Mouse (Mus musculus) ES-E14 (cell line): ENCODE measurements around the gene Samm50. TPM values are rescaled to one million over a fixed set of nuclear protein-coding genes. Genes with fewer than 3 reads are reported as not detected.

Experiments
- DNase-seq: peaks from one replicate; pipeline ENCODE4 v3.0.0-alpha.2; 2013; ENCODE audit warnings: low read depth, low spot score
- H3K27ac ChIP-seq: 2 replicates; pipeline ENCODE4 v1.5.1; 2012; ENCODE audit warnings: low read depth, mild to moderate bottlenecking, low read length, moderate library complexity, mixed read lengths; ENCODE audit not compliant: poor library complexity, insufficient read depth, severe bottlenecking
- H3K36me3 ChIP-seq: 2 replicates; pipeline ENCODE4 v1.6.1; 2012; ENCODE audit warnings: mild to moderate bottlenecking, low read length, moderate library complexity, mixed read lengths; ENCODE audit not compliant: control insufficient read depth, poor library complexity, insufficient read depth, severe bottlenecking
- H3K4me1 ChIP-seq, 2 experiments: fragments of 150-350 bp in 1 of 2; sonication (generic) in 1 of 2; 2 replicates each; pipeline ENCODE4 v1.6.1; 2012; ENCODE audit warnings: low read length in 2 of 2, mild to moderate bottlenecking in 1 of 2, mixed read lengths in 1 of 2; ENCODE audit not compliant: control insufficient read depth in 2 of 2, insufficient read depth in 2 of 2, poor library complexity in 1 of 2
- H3K4me3 ChIP-seq, 2 experiments: fragments of 150-350 bp in 1 of 2; sonication (generic) in 1 of 2; 2 replicates each; pipeline ENCODE4 v1.5.1; 2012; ENCODE audit warnings: low read length in 2 of 2, low read depth in 1 of 2, mild to moderate bottlenecking in 1 of 2, mixed read lengths in 1 of 2; ENCODE audit not compliant: insufficient read depth in 1 of 2, poor library complexity in 1 of 2, severe bottlenecking in 1 of 2
- H3K9ac ChIP-seq: 2 replicates; pipeline ENCODE4 v1.6.1; 2012; ENCODE audit warnings: low read depth, mild to moderate bottlenecking, low read length, mixed read lengths; ENCODE audit not compliant: poor library complexity, insufficient read depth, severe bottlenecking
- H3K9me3 ChIP-seq: fragments of 150-350 bp; sonication (generic); 2 replicates; pipeline ENCODE4 v1.6.1; 2012; ENCODE audit warnings: low read depth, mild to moderate bottlenecking, low read length; ENCODE audit not compliant: control insufficient read depth, insufficient read depth
- CHD2 ChIP-seq: IDR thresholded peaks from 2 replicates; pipeline ENCODE4 v1.6.1; 2014; ENCODE audit warnings: mild to moderate bottlenecking, low read depth, low read length, inconsistent platforms
- HCFC1 ChIP-seq: IDR thresholded peaks from 2 replicates; pipeline ENCODE4 v1.6.1; 2012; ENCODE audit warnings: low read length, inconsistent platforms, borderline replicate concordance; ENCODE audit not compliant: insufficient read depth
- MAFK ChIP-seq: IDR thresholded peaks from 2 replicates; pipeline ENCODE4 v1.6.1; 2014; ENCODE audit warnings: mild to moderate bottlenecking, low read depth, low read length, inconsistent platforms; ENCODE audit not compliant: insufficient read depth
- ZC3H11A ChIP-seq: IDR thresholded peaks from 2 replicates; pipeline ENCODE4 v1.6.1; 2012; ENCODE audit warnings: low read depth, mild to moderate bottlenecking, inconsistent platforms, low read length, borderline replicate concordance
- ZNF384 ChIP-seq: IDR thresholded peaks from 2 replicates; pipeline ENCODE4 v1.6.1; 2012; ENCODE audit warnings: low read depth, low read length, inconsistent platforms
- in situ Hi-C, 2 experiments: fragments of 600-800 bp; cut with MboI; formaldehyde crosslinking; loops; one replicate each; pipeline ENCODE4 v1.15.1; 2025; ENCODE audit warnings: low sequenced_read_pairs in 2 of 2, inconsistent platforms in 1 of 2; ENCODE audit not compliant: unreplicated experiment in 2 of 2
- total RNA-seq: library from RNA; depleted of rRNA; stranded (reverse); fragments of 300-350 nt; gene quantifications from 2 replicates; pipeline ENCODE4 v1.2.3, GENCODE M21; 2012

The Samm50 gene
- total RNA-seq, 1 experiment, result 107 TPM

- Histone ChIP-seq H3K27ac (peak overlapping the region; percentile 34; the same call in 1 of the 2 replicates), H3K4me3 (peak overlapping the region in 1 of 2 experiments; percentile 14; a peak in 1 of 4 replicates), H3K9ac (peak overlapping the region; percentile 13; the same call in 1 of the 2 replicates), H3K9me3 (no peaks in the 10 kb centered on the region), H3K4me1 (peaks cover 7 to 32% of the 10 kb centered on the region in 2 experiments; a peak in 3 of 4 replicates), H3K36me3 (no peaks in the 10 kb centered on the region)
- TF ChIP-seq ZNF384 (no peak), HCFC1 (no peak), CHD2 (no peak), MAFK (no peak), ZC3H11A (no peak)
- DNase-seq, result peak; percentile 48
- in situ Hi-C loops, result no loop called here
These were observed 43.6 kb downstream of the Samm50 start for GRCm38 (mm10) chr15:84235646-84236045.

DNA sequence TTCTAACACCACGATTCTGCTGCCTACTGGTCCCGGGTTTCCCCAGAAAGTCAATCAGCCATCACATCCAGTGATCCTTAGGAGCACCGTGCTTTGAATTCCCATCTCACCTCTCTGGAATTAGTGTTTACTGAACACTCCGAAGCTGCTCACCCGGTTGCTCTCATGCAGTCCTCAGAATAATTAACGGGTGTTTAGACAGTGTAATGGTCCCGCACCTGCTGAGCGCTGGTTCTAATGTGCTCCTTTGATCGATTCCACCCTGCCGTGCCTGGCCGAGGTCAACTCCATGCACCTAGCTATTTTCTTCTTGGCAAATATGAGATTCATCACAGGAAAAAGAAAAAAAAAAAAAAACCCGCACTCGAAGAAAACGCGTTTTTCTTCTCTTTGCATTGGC lies 46.5 kb downstream of the Samm50 start:
- in situ Hi-C loops, result no loop called here
- peaks cover 1 to 23% of the 10 kb centered on the region in 2 experiments; a peak in 2 of 4 replicates for H3K4me1 ChIP-seq
- no peak overlapping the region for H3K27ac ChIP-seq
- H3K4me3 ChIP-seq, result no peak overlapping the region
- no peak for DNase-seq
- no peak overlapping the region for H3K9ac ChIP-seq
- TF ChIP-seq HCFC1, result no peak
- TF ChIP-seq ZC3H11A, result no peak
- TF ChIP-seq CHD2, result no peak
- TF ChIP-seq MAFK, result no peak
- no peak for TF ChIP-seq ZNF384
- no peaks in the 10 kb centered on the region for H3K9me3 ChIP-seq
- peaks cover 3% of the 10 kb centered on the region; the same call in 1 of the 2 replicates for H3K36me3 ChIP-seq

- DNase-seq, result no peak
- H3K36me3 ChIP-seq, result peaks cover 3% of the 10 kb centered on the region; the same call in 1 of the 2 replicates
- no peak overlapping the region; the same call in 1 of the 2 replicates for H3K9ac ChIP-seq
- no peak for TF ChIP-seq ZC3H11A
- no peak for TF ChIP-seq ZNF384
- TF ChIP-seq CHD2, result no peak
- no peak for TF ChIP-seq HCFC1
- TF ChIP-seq MAFK, result no peak
- H3K4me1 ChIP-seq, result peaks cover 1 to 23% of the 10 kb centered on the region in 2 experiments; a peak in 2 of 4 replicates
- 0 out of 4 replicates have a peak overlapping the region, but pooled peaks of 1 of the 2 experiments have one; percentile 10 for H3K4me3 ChIP-seq
- in situ Hi-C loops, result no loop called here
- no peak overlapping the region for H3K27ac ChIP-seq
- H3K9me3 ChIP-seq, result no peaks in the 10 kb centered on the region
These were observed 47.0 kb downstream of the Samm50 start for GRCm38 (mm10) chr15:84238991-84239401.

DNA sequence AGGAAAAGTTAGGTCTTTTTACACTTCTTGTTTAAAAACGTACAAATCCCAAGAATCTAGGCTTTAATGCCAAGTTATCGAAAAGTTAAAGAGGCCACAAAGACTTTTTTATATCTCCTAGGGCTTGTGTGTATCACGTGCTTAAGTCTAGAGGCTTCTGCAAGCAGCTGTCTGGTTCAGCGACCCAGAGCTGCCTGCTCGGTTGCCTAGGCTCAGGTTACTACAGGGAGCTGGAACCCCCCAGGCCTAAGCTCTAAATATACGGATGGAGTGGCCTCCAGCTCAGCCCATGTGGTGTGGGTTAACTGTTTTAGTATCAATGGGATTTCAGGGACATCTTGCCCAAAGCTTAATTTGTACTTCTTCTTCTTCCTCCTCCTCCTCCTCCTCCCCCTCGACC lies 49.5 kb downstream of the Samm50 start:
- no peak overlapping the region for H3K27ac ChIP-seq
- peaks cover 3% of the 10 kb centered on the region; the same call in 1 of the 2 replicates for H3K36me3 ChIP-seq
- in situ Hi-C loops, result no loop called here
- no peak overlapping the region for H3K4me3 ChIP-seq
- DNase-seq, result no peak
- peaks cover 1 to 18% of the 10 kb centered on the region in 2 experiments; a peak in 2 of 4 replicates for H3K4me1 ChIP-seq
- no peak for TF ChIP-seq CHD2
- no peak for TF ChIP-seq ZNF384
- no peak for TF ChIP-seq ZC3H11A
- no peak for TF ChIP-seq HCFC1
- TF ChIP-seq MAFK, result no peak
- H3K9me3 ChIP-seq, result no peaks in the 10 kb centered on the region
- H3K9ac ChIP-seq, result no peak overlapping the region
